Mouse (Mus musculus) megakaryocyte, embryonic 14.5 days (primary cell): Measurements from ENCODE around the gene Clec10a. TPM values are rescaled to one million over a fixed set of nuclear protein-coding genes. Genes with fewer than 3 reads are reported as not detected.

Source experiments
- H3K27me3 ChIP-seq: replicated peaks from 2 replicates; pipeline ENCODE3; 2012; ENCODE audit warnings: inconsistent platforms
- H3K36me3 ChIP-seq: replicated peaks from 2 replicates; pipeline ENCODE3; 2012; ENCODE audit warnings: low read length, inconsistent platforms, mixed read lengths
- H3K4me1 ChIP-seq: 2 replicates; pipeline ENCODE4 v1.6.1; 2012; ENCODE audit warnings: inconsistent platforms
- H3K4me3 ChIP-seq: replicated peaks from 2 replicates; pipeline ENCODE3; 2012; ENCODE audit warnings: moderate library complexity, mild to moderate bottlenecking, inconsistent platforms
- H3K9me3 ChIP-seq: 2 replicates; pipeline ENCODE4 v1.6.1; 2012; ENCODE audit warnings: inconsistent platforms
- FLI1 ChIP-seq: IDR thresholded peaks from 2 replicates; pipeline ENCODE4 v1.6.1; 2012; ENCODE audit warnings: low read length, inconsistent platforms, mixed read lengths
- GATA1 ChIP-seq: IDR thresholded peaks from 3 replicates; pipeline ENCODE4 v1.6.1; 2012; ENCODE audit warnings: mixed read lengths, low read length, inconsistent platforms, borderline replicate concordance
- polyA plus RNA-seq: library from polyadenylated mRNA; stranded (reverse); fragments of >175 nt; gene quantifications from 2 replicates; pipeline ENCODE4 v1.2.3, GENCODE M21; 2012; ENCODE audit warnings: low replicate concordance; ENCODE audit not compliant: insufficient read depth

Gene Clec10a
- polyA plus RNA-seq, 1 experiment: 0.93 TPM

DNA sequence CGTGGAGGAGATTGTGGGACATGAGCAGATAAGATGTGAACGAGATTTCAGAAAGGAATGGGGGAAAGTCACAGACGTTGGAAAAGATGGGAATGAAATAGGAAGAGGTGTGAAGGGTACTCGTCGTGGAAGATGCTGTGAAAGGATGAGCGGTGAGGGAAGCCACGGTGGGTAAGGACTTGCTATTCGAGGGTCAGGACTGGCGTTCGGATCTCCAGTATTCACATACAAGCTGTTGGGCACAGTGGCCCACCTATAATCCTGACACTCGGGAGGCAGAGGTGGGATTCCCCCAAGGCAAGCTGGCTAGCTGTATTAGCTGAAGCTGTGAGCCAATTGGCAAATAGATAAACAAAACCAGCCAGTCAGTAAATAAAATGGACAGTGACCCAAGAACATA lies 22.8 kb downstream of the Clec10a start:
- H3K4me3 ChIP-seq: no peak overlapping the region
- H3K9me3 ChIP-seq: peaks cover 22% of the 10 kb centered on the region

DNA sequence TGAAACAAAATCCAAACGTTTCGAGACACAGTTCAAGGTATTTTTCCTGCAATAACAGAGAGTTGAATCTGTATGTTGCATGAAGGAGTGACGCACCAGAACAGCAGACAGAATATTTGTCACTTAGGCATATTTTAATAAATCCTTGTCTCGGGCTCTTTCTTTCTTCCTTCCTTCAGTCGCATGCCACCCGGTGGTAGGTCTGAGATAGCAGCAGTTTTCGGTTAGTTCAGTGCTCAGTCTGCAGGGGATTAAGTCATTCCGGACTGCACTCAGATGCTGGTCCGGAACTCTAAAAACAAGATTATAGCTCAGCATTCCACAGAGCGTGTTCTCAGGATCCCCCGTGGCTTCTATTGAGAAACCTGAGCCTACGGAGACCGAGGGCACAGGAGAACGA lies 23.4 kb downstream of the Clec10a start:
- H3K4me1 ChIP-seq: no peaks in the 10 kb centered on the region
- no peaks in the 10 kb centered on the region for H3K36me3 ChIP-seq
- H3K4me3 ChIP-seq: no peak overlapping the region
- peaks cover 57% of the 10 kb centered on the region for H3K27me3 ChIP-seq
- TF ChIP-seq GATA1 (no peak), FLI1 (no peak)
- H3K9me3 ChIP-seq: peaks cover 22% of the 10 kb centered on the region

More for the DNA sequence above, 22.8 kb downstream of the Clec10a start:
- Histone ChIP-seq H3K36me3 (no peaks in the 10 kb centered on the region), H3K4me1 (0 out of 2 replicates have a peak, but pooled peaks cover 2% of the 10 kb centered on the region), H3K27me3 (peaks cover 53% of the 10 kb centered on the region)
- no peak for TF ChIP-seq FLI1
- no peak for TF ChIP-seq GATA1

DNA sequence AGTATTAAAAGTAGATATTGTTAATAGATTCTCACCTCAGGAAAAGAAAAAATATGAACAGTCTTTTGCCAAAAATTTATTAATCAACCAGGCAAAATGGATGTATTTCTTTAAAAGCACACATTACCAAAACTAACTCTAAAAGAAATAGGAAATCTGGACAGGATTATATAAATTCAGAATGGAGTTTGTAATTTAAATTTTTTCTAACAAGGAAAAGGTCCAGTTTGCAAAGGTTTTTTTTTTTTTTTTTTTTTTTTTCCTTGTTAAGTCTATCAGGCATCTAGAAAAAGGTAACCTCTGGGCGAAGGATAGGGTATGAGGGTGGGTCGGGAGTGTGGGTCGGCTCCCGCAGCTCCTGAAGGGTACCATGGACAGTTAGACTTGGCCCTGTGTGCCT lies 24.5 kb downstream of the Clec10a start:
- Histone ChIP-seq H3K36me3 (no peaks in the 10 kb centered on the region), H3K27me3 (peaks cover 58% of the 10 kb centered on the region), H3K9me3 (peaks cover 21% of the 10 kb centered on the region), H3K4me1 (peaks cover 3% of the 10 kb centered on the region), H3K4me3 (no peak overlapping the region)
- TF ChIP-seq GATA1: no peak
- no peak for TF ChIP-seq FLI1

- H3K36me3 ChIP-seq: no peaks in the 10 kb centered on the region
- H3K4me3 ChIP-seq: no peak overlapping the region
- peaks cover 7% of the 10 kb centered on the region for H3K4me1 ChIP-seq
- no peak for TF ChIP-seq GATA1
- no peak for TF ChIP-seq FLI1
- H3K9me3 ChIP-seq: peaks cover 4% of the 10 kb centered on the region; the same call in 1 of the 2 replicates
- H3K27me3 ChIP-seq: peaks cover 58% of the 10 kb centered on the region
These were observed 29.1 kb downstream of the Clec10a start for GRCm38 (mm10) chr11:70185120-70185519.

GRCm38 (mm10) chr11:70189319-70190134 lies 33.5 kb downstream of the Clec10a start:
- Histone ChIP-seq H3K36me3 (no peaks in the 10 kb centered on the region), H3K9me3 (peaks cover 4% of the 10 kb centered on the region; the same call in 1 of the 2 replicates), H3K27me3 (peaks cover 58% of the 10 kb centered on the region), H3K4me3 (no peak overlapping the region), H3K4me1 (peaks cover 11% of the 10 kb centered on the region)
- TF ChIP-seq GATA1 (no peak), FLI1 (no peak)

- peaks cover 11% of the 10 kb centered on the region for H3K9me3 ChIP-seq
- H3K4me1 ChIP-seq: peaks cover 10% of the 10 kb centered on the region; the same call in 1 of the 2 replicates
- H3K4me3 ChIP-seq: no peak overlapping the region
- H3K36me3 ChIP-seq: no peaks in the 10 kb centered on the region
- H3K27me3 ChIP-seq: peaks cover 66% of the 10 kb centered on the region
- no peak for TF ChIP-seq GATA1
- no peak for TF ChIP-seq FLI1
These were observed 35.2 kb downstream of the Clec10a start for GRCm38 (mm10) chr11:70191188-70191587.

DNA sequence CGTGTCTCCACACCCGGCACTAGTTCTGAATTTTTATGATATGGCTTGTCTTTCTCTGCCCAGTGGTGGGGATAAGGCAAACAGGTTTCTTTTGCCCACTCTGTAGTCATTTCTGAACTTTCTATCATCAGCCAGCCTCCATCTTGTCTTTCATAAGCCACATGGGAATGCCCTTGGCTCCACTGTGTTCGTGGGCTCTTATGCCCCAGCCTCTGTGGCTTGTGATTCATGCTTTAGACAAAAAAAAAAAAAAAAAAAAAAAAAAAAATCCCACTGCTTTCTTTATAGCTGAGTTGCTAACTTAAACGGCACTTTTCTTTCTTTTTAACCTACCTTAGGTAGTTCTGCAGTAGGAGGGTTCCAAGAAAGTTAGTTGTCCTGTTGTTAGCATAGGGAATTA lies 36.2 kb downstream of the Clec10a start:
- no peaks in the 10 kb centered on the region for H3K36me3 ChIP-seq
- TF ChIP-seq FLI1 (no peak), GATA1 (no peak)
- peaks cover 12% of the 10 kb centered on the region for H3K4me1 ChIP-seq
- peaks cover 69% of the 10 kb centered on the region for H3K27me3 ChIP-seq
- H3K9me3 ChIP-seq: peaks cover 11% of the 10 kb centered on the region
- no peak overlapping the region for H3K4me3 ChIP-seq

DNA sequence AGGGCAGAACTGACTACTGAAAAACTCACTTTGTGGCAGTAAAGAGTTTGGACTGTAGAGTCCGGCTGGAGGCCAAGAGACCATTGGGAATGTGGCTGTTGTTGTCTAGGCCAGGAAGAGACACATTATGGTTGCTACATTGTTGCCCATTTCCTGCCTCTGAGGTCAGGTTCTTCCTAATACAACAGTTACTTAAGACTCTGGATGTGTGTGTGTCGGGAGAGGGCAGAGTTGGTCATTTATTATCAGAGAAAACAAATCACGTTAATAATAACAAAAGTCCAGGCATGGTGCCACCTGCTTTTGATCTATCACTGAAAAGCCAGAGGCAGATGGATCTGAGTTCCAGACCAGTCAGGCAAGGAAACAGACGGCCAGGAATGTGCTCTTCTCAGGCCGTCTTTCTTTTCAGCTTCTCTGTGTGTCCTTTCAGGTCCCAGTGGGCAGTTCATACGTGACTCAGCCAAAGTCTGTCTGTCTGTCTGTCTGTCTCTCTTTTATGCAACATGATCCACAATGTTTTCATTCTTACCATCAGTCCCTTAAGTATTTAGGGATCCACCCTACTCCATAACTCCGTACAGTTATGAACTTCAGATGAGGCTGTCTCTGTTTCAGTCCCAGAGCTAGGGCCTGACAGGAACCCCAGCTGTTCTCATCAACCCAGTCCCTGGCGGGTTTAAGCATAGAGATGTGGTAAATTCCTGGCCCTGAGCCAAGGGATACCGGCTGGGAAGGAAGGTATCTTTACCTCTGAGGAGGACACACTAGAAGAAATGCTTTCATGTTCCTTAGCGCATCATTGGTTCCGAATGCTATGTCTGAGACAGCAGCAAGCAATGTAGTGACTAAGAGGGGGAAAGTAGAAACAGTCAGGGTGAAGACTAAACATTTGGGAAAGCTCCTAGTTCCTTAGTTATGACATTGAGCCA lies 37.6 kb downstream of the Clec10a start:
- peaks cover 11% of the 10 kb centered on the region for H3K9me3 ChIP-seq
- H3K4me3 ChIP-seq: no peak overlapping the region
- no peak for TF ChIP-seq FLI1
- TF ChIP-seq GATA1: no peak
- H3K27me3 ChIP-seq: peaks cover 69% of the 10 kb centered on the region
- peaks cover 27% of the 10 kb centered on the region for H3K4me1 ChIP-seq
- no peaks in the 10 kb centered on the region for H3K36me3 ChIP-seq

DNA sequence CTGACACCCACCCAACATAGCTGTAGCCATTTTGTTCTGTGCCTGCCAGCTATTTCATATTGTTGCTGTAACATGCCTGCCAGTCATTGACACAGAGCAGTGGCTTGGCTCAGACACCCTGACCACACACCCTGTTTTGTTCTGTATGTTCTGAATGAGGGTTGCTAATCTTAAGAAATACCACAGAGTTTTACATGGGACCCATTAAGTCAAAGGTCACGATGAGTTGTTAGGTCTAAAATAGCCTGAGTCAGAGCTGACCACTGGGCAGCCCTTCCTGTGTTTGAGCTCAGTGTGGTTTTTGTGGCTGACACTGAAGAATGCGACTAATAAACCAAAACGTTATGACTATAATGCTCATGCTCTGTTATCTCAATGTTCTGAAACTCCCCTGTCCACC lies 42.3 kb downstream of the Clec10a start:
- Histone ChIP-seq H3K9me3 (peaks cover 11% of the 10 kb centered on the region), H3K4me3 (no peak overlapping the region), H3K27me3 (peaks cover 76% of the 10 kb centered on the region), H3K36me3 (no peaks in the 10 kb centered on the region), H3K4me1 (peaks cover 43% of the 10 kb centered on the region)
- TF ChIP-seq FLI1: no peak
- no peak for TF ChIP-seq GATA1

DNA sequence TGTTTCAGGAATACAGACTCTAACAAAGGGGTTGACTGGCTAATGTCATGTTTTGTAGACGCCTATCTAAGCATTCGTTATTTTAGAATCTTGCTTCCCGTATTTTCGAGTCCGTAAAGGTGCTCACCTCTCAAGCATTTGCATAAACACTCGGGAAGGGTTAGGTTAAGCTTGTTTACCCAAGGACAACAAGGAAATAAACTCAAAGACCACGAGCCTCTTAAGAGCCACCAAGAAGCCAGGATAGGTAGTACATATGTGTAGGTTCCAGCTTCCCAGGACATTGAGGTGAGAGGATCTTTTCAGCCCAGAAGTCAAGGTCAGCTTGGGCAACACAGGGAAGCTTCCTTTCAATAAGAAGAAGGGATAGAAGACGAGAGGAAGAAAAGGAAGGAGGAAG lies 43.1 kb downstream of the Clec10a start:
- Histone ChIP-seq H3K36me3 (no peaks in the 10 kb centered on the region), H3K4me1 (peaks cover 41% of the 10 kb centered on the region), H3K27me3 (peaks cover 73% of the 10 kb centered on the region), H3K4me3 (no peak overlapping the region), H3K9me3 (peaks cover 11% of the 10 kb centered on the region)
- TF ChIP-seq GATA1 (no peak), FLI1 (no peak)
